Mouse (Mus musculus) hindbrain, embryonic 13.5 days (tissue): ENCODE data around the gene Kcnj10. TPM values are rescaled to one million over a fixed set of nuclear protein-coding genes. Genes with fewer than 3 reads are reported as not detected.

Experiments used
- ATAC-seq: fragments of 200-750 bp; cut with Nextera tagmentation; 2 replicates; pipeline ENCODE4 v1.8.0; 2017; ENCODE audit warnings: moderate TSS enrichment; ENCODE audit not compliant: low FRiP score
- H3K27ac ChIP-seq: fragments of 300-500 bp; sonication (generic); 2 replicates; pipeline ENCODE4 v1.5.1; 2015; ENCODE audit warnings: inconsistent platforms, mild to moderate bottlenecking, moderate library complexity
- H3K27me3 ChIP-seq: fragments of 300-500 bp; sonication (generic); 2 replicates; pipeline ENCODE4 v1.6.1; 2015; ENCODE audit warnings: mild to moderate bottlenecking, inconsistent platforms
- H3K36me3 ChIP-seq: fragments of 300-500 bp; sonication (generic); 2 replicates; pipeline ENCODE4 v1.6.1; 2015; ENCODE audit warnings: mild to moderate bottlenecking, inconsistent platforms
- H3K4me1 ChIP-seq: fragments of 300-500 bp; sonication (generic); replicated peaks from 2 replicates; pipeline ENCODE4 v1.6.1; 2015; ENCODE audit warnings: inconsistent platforms
- H3K4me2 ChIP-seq: fragments of 300-500 bp; sonication (generic); 2 replicates; pipeline ENCODE4 v1.6.1; 2015; ENCODE audit warnings: inconsistent platforms, mild to moderate bottlenecking, moderate library complexity
- H3K4me3 ChIP-seq: fragments of 300-500 bp; sonication (generic); 2 replicates; pipeline ENCODE4 v1.5.1; 2015; ENCODE audit warnings: mild to moderate bottlenecking, inconsistent platforms
- H3K9ac ChIP-seq: fragments of 300-500 bp; sonication (generic); 2 replicates; pipeline ENCODE4 v1.6.1; 2015; ENCODE audit warnings: mild to moderate bottlenecking, inconsistent platforms
- H3K9me3 ChIP-seq: fragments of 300-500 bp; sonication (generic); 2 replicates; pipeline ENCODE4 v1.6.1; 2016; ENCODE audit warnings: inconsistent platforms
- WGBS: fragments of 180-500 bp; shearing (Covaris S2); methylation state at CpG from one replicate; pipeline ENCODE4 v1.1.7; 2015; 5-methylcytosine and 5-hydroxymethylcytosine counted together
- polyA plus RNA-seq: library from polyadenylated mRNA; unstranded; fragments of >200 nt; fragmentation: Nextera tagmentation; extraction: Ambion mirVana; gene quantifications from 2 replicates; pipeline ENCODE4 v1.2.1, GENCODE M21; 2015

The Kcnj10 gene
- polyA plus RNA-seq, 1 experiment from 2014 or later: 1.7 TPM

DNA sequence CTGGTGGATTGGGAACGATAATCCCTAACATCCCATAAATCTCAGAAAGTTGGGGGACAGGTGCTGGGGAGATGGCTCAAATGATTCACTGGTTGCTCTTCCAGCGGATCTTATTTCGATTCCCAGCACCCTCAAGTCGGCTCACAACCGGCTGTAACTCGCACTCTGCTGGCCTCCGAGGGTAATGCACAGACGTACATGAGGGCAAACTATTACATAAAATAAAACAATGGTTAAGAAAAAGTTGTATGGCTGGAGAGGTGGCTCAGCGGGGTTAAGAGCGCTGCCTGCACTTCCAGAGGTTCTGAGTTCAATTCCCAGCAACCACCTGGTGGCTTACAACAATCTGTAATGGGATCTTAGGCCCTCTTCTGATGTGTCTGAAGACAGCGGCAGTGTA is 14.3 kb upstream of the Kcnj10 start:
- no peaks in the 10 kb centered on the region for H3K36me3 ChIP-seq
- H3K4me1 ChIP-seq: peaks cover 43% of the 10 kb centered on the region
- peak overlapping the region; percentile 51 for H3K4me3 ChIP-seq
- WGBS: 61% methylated on average over 11 of the region's 11 CpGs
- peak overlapping the region; percentile 78 for H3K4me2 ChIP-seq
- H3K27ac ChIP-seq: no peak overlapping the region
- H3K27me3 ChIP-seq: peaks cover 25% of the 10 kb centered on the region
- peak overlapping the region; percentile 73 for H3K9ac ChIP-seq
- ATAC-seq: no peak
- no peaks in the 10 kb centered on the region for H3K9me3 ChIP-seq

DNA sequence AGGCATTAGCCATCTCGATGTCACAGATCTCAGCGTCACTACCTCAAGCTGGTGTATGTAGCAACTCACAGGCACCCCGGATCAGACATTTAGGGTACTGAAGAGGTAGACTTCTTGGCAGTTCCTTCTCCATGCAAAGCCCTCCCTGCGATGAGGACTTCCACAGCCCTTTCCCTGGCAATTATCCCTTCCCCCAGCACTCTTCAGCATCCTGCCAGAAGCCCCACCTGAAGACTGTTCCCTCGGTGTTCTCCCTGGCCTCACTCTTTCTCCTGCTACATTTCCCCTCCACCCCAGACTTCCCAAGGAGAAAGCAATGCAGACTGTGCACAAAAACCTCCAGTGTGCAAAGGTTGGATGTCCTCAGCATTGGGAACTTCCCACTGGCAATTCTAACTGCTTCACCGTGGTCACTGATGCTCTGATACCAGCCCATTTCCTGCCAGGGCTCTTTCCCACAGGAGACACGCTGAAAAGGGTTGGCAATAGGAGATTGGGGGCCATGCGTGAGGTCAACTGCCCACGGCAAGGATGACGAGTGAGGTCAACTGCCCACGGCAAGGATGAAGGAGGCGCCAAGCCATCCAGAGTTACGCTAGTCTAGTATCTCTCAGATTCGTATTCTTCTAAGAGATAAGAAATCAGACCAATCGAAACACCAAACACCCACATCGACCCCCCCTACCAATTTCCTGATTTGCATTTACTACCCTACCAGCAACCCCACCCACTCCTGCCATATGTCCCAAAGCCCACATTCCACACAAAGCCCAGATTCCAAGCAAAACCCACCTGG is 13.6 kb upstream of the Kcnj10 start:
- WGBS: 89% methylated on average over 16 of the region's 16 CpGs
- no peak for ATAC-seq
- H3K4me2 ChIP-seq: no peak overlapping the region

DNA sequence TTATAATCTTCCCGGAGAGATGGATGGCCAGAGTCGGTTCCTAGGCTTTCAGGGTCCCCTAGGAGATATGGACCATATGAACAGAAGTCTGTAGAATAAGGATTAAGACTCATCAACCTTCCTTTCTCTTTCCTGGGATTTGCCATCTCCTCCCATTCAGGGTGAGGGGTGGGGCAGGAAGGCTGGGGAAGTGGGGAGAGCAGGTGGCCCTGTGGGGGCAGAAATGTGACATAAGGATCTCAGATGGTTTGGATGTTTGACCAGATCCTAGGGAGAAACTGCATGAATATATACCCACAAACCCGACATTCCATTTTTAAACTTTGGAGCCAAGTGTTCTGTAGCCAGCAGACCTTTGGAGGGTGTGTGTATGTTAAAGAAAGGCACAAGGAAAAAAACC is 13.0 kb upstream of the Kcnj10 start:
- H3K9me3 ChIP-seq: no peaks in the 10 kb centered on the region
- ATAC-seq: no peak
- H3K9ac ChIP-seq: no peak overlapping the region
- no peaks in the 10 kb centered on the region for H3K36me3 ChIP-seq
- no peak overlapping the region for H3K4me2 ChIP-seq
- no peak overlapping the region for H3K27ac ChIP-seq
- 84% methylated on average over 3 of the region's 3 CpGs for WGBS
- H3K4me1 ChIP-seq: peaks cover 38% of the 10 kb centered on the region
- H3K4me3 ChIP-seq: no peak overlapping the region
- peaks cover 25% of the 10 kb centered on the region for H3K27me3 ChIP-seq

More for the DNA sequence above, 13.6 kb upstream of the Kcnj10 start:
- Histone ChIP-seq H3K9ac (no peak overlapping the region), H3K27ac (no peak overlapping the region), H3K27me3 (peaks cover 25% of the 10 kb centered on the region), H3K4me1 (peaks cover 43% of the 10 kb centered on the region), H3K9me3 (no peaks in the 10 kb centered on the region), H3K36me3 (no peaks in the 10 kb centered on the region), H3K4me3 (no peak overlapping the region)

DNA sequence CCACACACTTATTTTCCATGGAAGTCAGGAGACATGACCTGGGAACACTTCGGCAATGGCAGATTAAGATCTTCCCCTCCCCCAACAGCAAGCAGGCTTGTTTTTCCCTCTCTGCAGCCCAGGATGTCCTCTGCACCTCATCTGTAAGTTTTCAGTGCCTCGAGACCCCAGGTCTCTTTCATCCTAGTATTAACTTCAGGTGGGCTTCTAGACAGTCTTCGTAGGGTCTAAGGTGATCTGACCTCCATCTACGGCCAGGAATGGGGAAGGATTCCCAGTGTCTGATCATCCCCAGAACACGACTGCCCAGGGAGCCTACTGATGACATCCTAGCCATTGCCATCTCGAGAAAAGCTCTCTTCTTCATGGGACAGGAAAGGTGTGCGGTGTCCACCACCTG is 12.5 kb upstream of the Kcnj10 start:
- H3K9ac ChIP-seq: peak overlapping the region; percentile 71; the same call in 1 of the 2 replicates
- H3K36me3 ChIP-seq: no peaks in the 10 kb centered on the region

DNA sequence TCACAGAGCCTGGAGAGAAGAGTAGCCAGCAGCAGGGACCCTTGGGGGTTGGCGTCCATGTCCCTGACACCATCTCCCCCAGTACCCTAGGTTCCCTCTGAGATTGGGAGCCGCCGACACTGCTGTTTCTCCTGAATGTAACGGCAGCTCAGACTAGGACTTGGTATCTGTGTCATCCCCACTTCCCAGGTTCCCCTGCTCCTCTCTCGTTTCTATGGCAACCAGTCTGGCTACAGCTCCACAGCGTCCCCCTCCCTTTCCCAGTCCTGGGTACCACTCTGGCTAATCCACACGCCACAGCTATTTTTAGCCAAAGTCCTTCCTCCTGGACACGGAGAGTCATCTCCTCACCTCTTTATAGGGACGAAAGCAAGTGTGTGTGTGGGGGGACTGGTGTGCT is 11.9 kb upstream of the Kcnj10 start, which contains the start of gene Kcnj9:
Kcnj9 (minus strand) TSS at position 188 of the 400 bp plus-strand sequence.
- 0 out of 2 replicates have a peak within 1 kb of the TSS, but pooled peaks have one; percentile 20 for H3K27ac ChIP-seq
- H3K4me1 ChIP-seq: peaks cover 36% of the 10 kb centered on the region
- peak; percentile 81 for ATAC-seq
- H3K36me3 ChIP-seq: no peaks in the 10 kb centered on the region
- H3K9ac ChIP-seq: peak within 1 kb of the TSS; percentile 71
- H3K27me3 ChIP-seq: peaks cover 25% of the 10 kb centered on the region
- WGBS: 20% methylated on average over 9 of the region's 9 CpGs
- peak within 1 kb of the TSS; percentile 57 for H3K4me2 ChIP-seq
- H3K9me3 ChIP-seq: no peaks in the 10 kb centered on the region
- H3K4me3 ChIP-seq: peak within 1 kb of the TSS; percentile 38

More for the DNA sequence above, 12.5 kb upstream of the Kcnj10 start:
- Histone ChIP-seq H3K9me3 (no peaks in the 10 kb centered on the region), H3K4me2 (peak overlapping the region; percentile 57), H3K27ac (no peak overlapping the region), H3K4me3 (peak overlapping the region; percentile 38), H3K27me3 (peaks cover 25% of the 10 kb centered on the region), H3K4me1 (peaks cover 36% of the 10 kb centered on the region)
- WGBS: 83% methylated on average over 7 of the region's 7 CpGs
- no peak for ATAC-seq

DNA sequence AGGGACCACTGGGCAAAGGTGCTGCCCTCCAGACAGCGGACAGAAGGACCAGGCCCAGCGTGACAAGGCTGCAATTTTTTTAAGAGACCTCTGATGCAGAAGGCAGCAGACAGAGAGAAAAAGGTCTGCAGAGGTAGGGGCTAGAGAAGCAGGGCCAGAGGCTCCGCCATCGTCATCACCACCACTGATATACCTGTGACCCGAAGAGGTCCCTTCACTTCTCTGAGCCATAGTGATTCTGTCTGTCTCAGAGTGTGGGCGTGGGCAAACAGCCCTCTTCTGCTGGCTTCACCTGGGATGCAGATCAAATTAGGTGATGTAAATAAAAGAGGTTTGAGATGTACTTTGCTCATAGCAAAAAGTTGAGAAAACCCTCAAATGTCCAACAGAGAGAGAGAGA is 11.4 kb upstream of the Kcnj10 start:
- peak; percentile 9; the same call in 1 of the 2 replicates for ATAC-seq
- Histone ChIP-seq H3K4me1 (peaks cover 31% of the 10 kb centered on the region), H3K4me2 (peak overlapping the region; percentile 57), H3K9me3 (no peaks in the 10 kb centered on the region), H3K9ac (peak overlapping the region; percentile 71; the same call in 1 of the 2 replicates), H3K27me3 (peaks cover 25% of the 10 kb centered on the region), H3K27ac (no peak overlapping the region), H3K36me3 (no peaks in the 10 kb centered on the region), H3K4me3 (0 out of 2 replicates have a peak overlapping the region, but pooled peaks have one; percentile 38)
- WGBS: 62% methylated on average over 6 of the region's 6 CpGs

DNA sequence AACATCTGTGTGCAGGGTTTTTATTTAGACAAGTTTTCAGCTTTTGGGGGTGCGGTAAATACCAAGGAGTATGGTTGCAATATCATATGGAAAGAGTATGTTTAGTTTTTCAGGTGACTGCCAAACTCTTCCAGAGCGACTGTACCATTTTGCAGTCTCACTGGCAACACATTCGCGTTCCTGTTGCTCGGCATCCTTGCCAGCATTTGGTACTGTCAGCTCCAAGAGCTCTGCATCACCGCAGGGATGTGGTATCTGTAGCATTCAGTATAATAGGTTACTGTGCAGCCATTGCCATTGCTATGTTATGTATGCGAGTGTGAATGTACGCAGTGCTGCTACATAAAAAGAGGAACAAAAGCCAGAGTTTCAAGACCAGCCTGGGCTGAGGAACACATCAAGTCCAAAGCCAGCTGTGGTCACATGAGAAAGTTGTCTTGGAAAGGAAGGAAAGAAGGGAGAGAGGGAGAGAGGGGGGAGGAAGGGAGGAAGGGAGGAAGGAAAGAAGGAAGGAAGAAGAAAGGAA is 9.5 kb upstream of the Kcnj10 start:
- Histone ChIP-seq H3K4me3 (no peak overlapping the region), H3K4me2 (no peak overlapping the region), H3K27me3 (peaks cover 12% of the 10 kb centered on the region), H3K9me3 (no peaks in the 10 kb centered on the region), H3K9ac (no peak overlapping the region), H3K27ac (no peak overlapping the region), H3K36me3 (no peaks in the 10 kb centered on the region), H3K4me1 (peaks cover 20% of the 10 kb centered on the region)
- no peak for ATAC-seq
- WGBS: 62% methylated on average over 8 of the region's 8 CpGs

DNA sequence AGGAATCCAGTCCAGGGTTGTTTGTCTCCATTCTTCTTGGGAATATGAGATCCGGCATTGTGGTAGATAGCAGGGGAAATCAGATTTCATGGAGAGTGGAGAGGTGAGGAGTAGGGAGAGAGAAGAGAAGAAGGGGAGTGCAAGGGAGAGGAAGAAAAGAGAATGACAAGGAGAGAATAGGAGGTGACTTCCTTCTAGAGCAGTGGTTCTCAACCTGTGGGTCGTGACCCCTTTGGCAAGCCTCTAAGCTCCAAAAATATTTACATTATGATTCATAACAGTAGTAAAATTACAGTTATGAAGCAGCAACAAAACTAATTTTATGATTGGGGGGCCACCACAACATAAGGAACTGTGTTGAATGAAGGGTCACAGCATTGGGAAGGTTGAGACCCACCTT is 8.1 kb upstream of the Kcnj10 start:
- Histone ChIP-seq H3K4me1 (peaks cover 21% of the 10 kb centered on the region), H3K9ac (no peak overlapping the region), H3K4me3 (no peak overlapping the region), H3K4me2 (no peak overlapping the region), H3K36me3 (no peaks in the 10 kb centered on the region), H3K9me3 (no peaks in the 10 kb centered on the region), H3K27ac (no peak overlapping the region), H3K27me3 (no peaks in the 10 kb centered on the region)
- ATAC-seq: no peak
- WGBS: 80% methylated on average over 2 of the region's 2 CpGs

DNA sequence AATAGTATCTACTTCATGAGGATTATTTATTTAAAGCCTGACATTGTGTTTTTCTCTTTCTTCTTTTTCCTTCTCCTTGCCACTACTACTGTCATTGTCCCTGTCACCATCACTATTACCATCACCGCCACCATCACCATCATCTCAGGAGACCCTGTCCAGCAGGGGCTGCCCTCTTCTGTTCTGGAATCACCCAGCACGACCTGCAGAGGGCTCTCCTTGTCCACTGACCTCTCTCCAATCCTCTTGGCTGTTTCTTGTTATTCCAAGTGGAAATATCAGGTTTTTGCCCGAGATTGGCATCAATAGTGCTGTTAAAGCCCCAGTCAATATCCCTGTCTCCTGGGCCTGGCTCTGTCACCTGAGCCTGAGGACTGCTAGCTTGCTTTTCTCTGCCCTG is 7.5 kb upstream of the Kcnj10 start:
- WGBS: 12% methylated on average over 3 of the region's 3 CpGs

DNA sequence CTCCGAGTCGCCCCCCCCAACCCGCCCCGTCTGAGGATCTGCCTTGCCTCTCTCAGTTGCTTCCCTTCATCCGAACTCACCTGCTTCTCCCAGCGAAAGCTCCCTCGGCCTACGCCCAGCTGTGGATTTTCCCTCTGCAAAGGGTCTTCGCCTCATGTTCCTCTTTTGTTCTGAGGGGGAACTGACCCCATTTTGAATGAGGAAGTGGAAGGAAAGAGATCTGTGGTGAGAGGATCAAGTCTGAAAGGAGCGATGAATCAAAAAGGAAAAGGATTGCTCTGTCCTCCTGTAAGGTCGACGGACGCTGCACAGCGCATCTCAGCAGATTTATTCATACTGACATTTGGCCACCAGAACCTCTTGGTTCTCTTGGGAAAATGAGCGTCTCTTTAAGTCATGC is 5.2 kb upstream of the Kcnj10 start:
- no peaks in the 10 kb centered on the region for H3K36me3 ChIP-seq
- H3K9me3 ChIP-seq: no peaks in the 10 kb centered on the region
- 82% methylated on average over 15 of the region's 15 CpGs for WGBS
- H3K4me3 ChIP-seq: no peak overlapping the region
- no peaks in the 10 kb centered on the region for H3K27me3 ChIP-seq
- no peak overlapping the region for H3K9ac ChIP-seq
- H3K4me1 ChIP-seq: peaks cover 12% of the 10 kb centered on the region
- no peak overlapping the region for H3K27ac ChIP-seq
- no peak overlapping the region for H3K4me2 ChIP-seq
- ATAC-seq: no peak

More for the DNA sequence above, 7.5 kb upstream of the Kcnj10 start:
- H3K27ac ChIP-seq: no peak overlapping the region
- ATAC-seq: no peak
- H3K9me3 ChIP-seq: no peaks in the 10 kb centered on the region
- no peak overlapping the region for H3K9ac ChIP-seq
- H3K4me2 ChIP-seq: no peak overlapping the region
- no peak overlapping the region for H3K4me3 ChIP-seq
- peaks cover 18% of the 10 kb centered on the region for H3K4me1 ChIP-seq
- H3K27me3 ChIP-seq: no peaks in the 10 kb centered on the region
- H3K36me3 ChIP-seq: no peaks in the 10 kb centered on the region

DNA sequence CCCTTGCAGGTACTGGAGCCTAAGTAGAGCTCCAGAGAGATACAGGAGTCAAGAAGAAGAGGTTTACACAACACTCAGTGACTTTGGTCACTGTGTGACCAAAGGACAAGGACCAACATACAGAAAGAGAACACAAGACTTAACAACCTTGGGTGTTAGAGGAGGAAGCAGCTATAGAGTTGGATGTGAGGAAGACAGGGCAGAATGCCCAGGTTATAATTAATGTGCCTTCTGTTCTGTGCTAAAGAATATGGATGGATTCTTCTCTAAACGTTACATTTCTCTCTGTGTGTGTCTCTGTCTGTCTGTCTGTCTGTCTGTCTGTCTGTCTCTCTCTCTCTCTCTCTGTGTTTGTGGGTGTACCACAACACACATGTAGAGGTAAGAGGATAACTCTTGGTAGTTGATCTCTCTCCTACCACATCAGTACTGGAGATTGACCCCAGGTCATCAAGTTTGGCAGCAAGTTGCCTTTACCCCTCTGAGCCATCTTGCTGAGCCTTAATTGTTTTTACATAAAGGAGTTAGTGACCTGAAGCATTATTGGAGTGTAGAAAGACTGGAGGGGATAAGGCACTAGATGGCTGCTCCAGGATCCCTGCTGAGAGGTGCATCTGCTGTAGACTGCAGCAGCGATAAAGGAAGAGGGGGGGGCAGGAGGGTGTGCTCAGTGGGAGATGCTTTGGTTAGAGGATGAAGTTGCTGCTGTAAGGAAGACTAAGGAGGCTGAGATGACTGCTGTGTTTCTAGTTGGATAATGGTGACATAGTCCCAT is 3.4 kb upstream of the Kcnj10 start:
- no peak overlapping the region for H3K27ac ChIP-seq
- WGBS: 31% methylated on average over 2 of the region's 2 CpGs
- no peak overlapping the region for H3K4me3 ChIP-seq
- no peaks in the 10 kb centered on the region for H3K36me3 ChIP-seq
- ATAC-seq: no peak
- H3K9me3 ChIP-seq: no peaks in the 10 kb centered on the region
- H3K27me3 ChIP-seq: peaks cover 15% of the 10 kb centered on the region; the same call in 1 of the 2 replicates
- no peak overlapping the region for H3K9ac ChIP-seq
- H3K4me2 ChIP-seq: no peak overlapping the region
- peaks cover 23% of the 10 kb centered on the region for H3K4me1 ChIP-seq

DNA sequence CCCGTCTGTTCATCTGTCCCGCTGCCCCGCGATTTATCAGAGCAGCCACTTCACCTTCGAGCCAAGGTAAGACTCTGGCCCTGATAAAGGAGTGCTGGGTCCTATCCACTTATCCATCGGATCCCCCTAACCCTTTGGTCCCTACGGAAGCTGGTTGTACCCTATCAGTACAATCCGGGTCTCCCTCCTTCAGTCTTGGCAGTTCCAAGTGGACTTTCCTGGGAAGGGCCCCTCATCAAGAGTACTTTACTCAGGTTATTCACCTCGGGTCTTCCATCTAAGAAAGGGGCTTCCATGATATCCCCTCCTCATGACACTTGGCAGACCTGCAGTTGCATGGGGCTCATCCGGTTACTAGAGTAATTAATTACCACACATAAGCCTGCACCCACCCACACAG is 376 bp downstream of the Kcnj10 start:
- ATAC-seq: peak; percentile 29; the same call in 1 of the 2 replicates
- Histone ChIP-seq H3K4me3 (peak overlapping the region; percentile 48), H3K36me3 (no peaks in the 10 kb centered on the region), H3K9ac (peak overlapping the region; percentile 63), H3K9me3 (no peaks in the 10 kb centered on the region), H3K27me3 (peaks cover 19% of the 10 kb centered on the region; the same call in 1 of the 2 replicates), H3K4me1 (peaks cover 33% of the 10 kb centered on the region), H3K4me2 (peak overlapping the region; percentile 58), H3K27ac (peak overlapping the region; percentile 44; the same call in 1 of the 2 replicates)
- WGBS: 15% methylated on average over 10 of the region's 10 CpGs
